Mouse (Mus musculus) regulatory T cell (primary cell): ENCODE results near the gene Olfr1509.
"Not testable (repeated sequence)": the region's sequence is repeated elsewhere in the genome, so short reads cannot be mapped to it uniquely, and the experiment has no call there.

ENCODE experiments used
- in situ Hi-C: fragments of 300-600 bp; cut with MboI, MseI; formaldehyde crosslinking; loops from one replicate; pipeline ENCODE4 v1.15.1; 2025; ENCODE audit warnings: high pct_unique_total_duplicates

Olfr1509 gene

GRCm38 (mm10) chr14:52442690-52443089, at the start of gene Olfr1509:
Olfr1509 (plus strand) TSS chr14:52442990.
- in situ Hi-C loops = no loop called here

GRCm38 (mm10) chr14:52397279-52397678, 45.5 kb upstream of the Olfr1509 start, which contains the start of gene Olfr1511:
Olfr1511 (minus strand) TSS chr14:52397379.
- in situ Hi-C loops = loop anchor here (25.0 kb wide), 1 partner anchor 1890 kb away; the partner anchor contains the start of gene Olfr49

GRCm38 (mm10) chr14:52410142-52410919, 32.5 kb upstream of the Olfr1509 start:
- in situ Hi-C loops = not testable (repeated sequence)

- in situ Hi-C loops = no loop called here
Measured at GRCm38 (mm10) chr14:52414273-52414672, 28.5 kb upstream of the Olfr1509 start, which contains the start of gene Olfr1510. Olfr1510 (minus strand) TSS chr14:52414373.

GRCm38 (mm10) chr14:52427686-52428085, 15.1 kb upstream of the Olfr1509 start:
- in situ Hi-C loops = no loop called here

- in situ Hi-C loops = no loop called here
Measured at GRCm38 (mm10) chr14:52451138-52451537, 8.3 kb downstream of the Olfr1509 start.

- in situ Hi-C loops = no loop called here
Measured at GRCm38 (mm10) chr14:52461928-52462327, 19.1 kb downstream of the Olfr1509 start.

GRCm38 (mm10) chr14:52465738-52466137, 22.9 kb downstream of the Olfr1509 start:
- in situ Hi-C loops = no loop called here

GRCm38 (mm10) chr14:52467395-52467794, 24.6 kb downstream of the Olfr1509 start, which contains the start of gene Olfr1508:
Olfr1508 (minus strand) TSS chr14:52467495.
- in situ Hi-C loops = no loop called here

- in situ Hi-C loops = no loop called here
Measured at GRCm38 (mm10) chr14:52495516-52495915, 52.7 kb downstream of the Olfr1509 start, which contains the start of gene Olfr1507. Olfr1507 (minus strand) TSS chr14:52495749.
